Mouse (Mus musculus): ENCODE results near the gene Hpd. TPM values are rescaled to one million over a fixed set of nuclear protein-coding genes. Genes with fewer than 3 reads are reported as not detected.
A peak's percentile ranks its signal among the peaks of the same experiment; 100 is the strongest.

Hpd gene
- polyA plus RNA-seq, 1 experiment from 2014 or later: 638 TPM

DNA sequence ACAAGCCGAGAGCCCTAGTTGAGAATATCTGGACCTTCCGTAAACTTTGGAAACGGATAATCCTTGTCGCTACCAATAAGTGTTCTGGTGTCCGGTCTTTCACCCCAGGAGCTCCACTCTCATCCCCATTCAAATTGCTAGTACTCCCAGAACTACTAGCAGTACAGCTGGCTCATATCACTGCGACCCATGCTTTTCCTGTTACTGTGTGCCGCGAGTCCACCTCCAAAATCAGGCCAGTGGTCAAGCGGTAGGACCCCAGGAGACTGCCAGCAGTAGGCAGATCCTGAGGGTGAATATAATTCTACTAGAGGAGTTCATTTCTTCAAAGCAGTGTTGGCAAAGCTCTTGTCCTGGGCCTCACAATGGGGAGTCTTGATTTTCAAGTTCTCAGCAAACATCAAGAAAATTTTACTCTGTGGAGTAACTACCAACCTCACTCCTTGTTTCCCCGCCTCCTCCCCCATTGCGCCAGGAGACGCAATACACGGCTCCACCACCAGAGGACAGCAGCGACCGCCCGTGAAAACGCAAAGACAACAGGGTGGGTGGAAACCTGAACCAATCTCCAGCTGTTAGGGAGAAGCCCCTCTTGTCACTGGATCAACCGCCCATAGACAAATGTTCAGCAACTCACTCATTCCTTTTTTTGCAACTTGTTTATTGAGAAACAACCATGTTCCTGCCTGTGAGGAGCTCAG, 49.3 kb downstream of the Hpd start:
- Histone ChIP-seq H3K4me1 (ENCODE audit: insufficient read depth) (peaks cover 69% of the 10 kb centered on the region), H3K27ac (ENCODE audit: low read depth) (peak overlapping the region; percentile 7; the same call in 1 of the 2 replicates), H3K9me3 (ENCODE audit: low read length) (no peaks in the 10 kb centered on the region), H3K36me3 (replicated peaks; ENCODE audit: insufficient read depth, low read length) (peaks cover 14% of the 10 kb centered on the region), H3K4me3 (ENCODE audit: low read depth, low read length) (no peak overlapping the region), H3K9ac (replicated peaks) (no peak overlapping the region), H3K4me2 (ENCODE audit: low read depth, low read length) (peak overlapping the region; percentile 84), H3K27me3 (ENCODE audit: insufficient read depth, low read length) (no peaks in the 10 kb centered on the region)
- TF ChIP-seq EP300 (IDR thresholded peaks at IDR 0.05; ENCODE audit: low read depth): 0 out of 2 replicates have a peak, but pooled peaks have one; percentile 6
- TF ChIP-seq CTCF (IDR thresholded peaks at IDR 0.05; ENCODE audit: low read depth): peak; percentile 99
- peak; percentile 92 for DNase-seq
- 19% methylated on average over 18 of the region's 18 CpGs for WGBS (ENCODE audit: insufficient replicate concordance)
- ATAC-seq: no peak

DNA sequence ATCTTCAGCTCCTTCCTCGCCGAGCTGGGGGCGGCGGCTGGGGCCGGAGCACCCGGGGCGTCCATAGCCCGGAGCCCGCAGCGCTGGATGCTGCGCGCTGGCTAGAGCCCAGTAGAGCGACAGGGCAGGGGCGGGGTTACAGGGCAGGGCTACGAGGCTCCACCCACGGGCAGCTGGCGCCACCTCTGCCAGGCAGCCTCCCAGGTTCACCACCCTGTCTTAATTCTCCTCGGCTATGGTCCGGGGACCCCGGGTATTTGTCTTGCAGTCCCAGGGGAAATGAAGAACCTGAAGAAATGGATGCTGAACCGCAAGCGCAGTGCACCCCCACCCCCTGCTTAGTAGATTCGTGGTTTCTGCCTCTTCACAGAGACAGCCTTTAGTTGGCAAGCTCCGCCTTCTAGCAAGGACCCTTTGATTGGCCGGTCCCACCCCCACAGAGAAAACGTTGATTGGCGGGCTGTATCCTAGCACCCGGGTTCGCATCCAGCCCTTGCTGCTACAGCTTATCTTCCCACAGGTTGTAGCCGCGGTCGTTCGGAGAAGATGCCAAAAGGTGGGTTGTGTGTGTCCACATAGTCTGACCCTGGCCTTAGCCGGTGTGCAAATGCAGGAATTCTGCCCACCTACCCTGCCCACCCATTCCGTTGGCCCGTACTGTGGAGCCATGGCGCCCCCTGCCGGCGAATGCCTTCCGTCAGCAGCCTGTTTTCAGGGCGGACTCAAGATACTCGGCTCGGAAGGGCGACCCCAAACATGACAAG, 50.0 kb downstream of the Hpd start, which contains the start of gene Rhof:
Rhof (minus strand) TSS at position 385 of the 764 bp plus-strand sequence.
- peak within 1 kb of the TSS; percentile 55 for H3K9ac ChIP-seq (replicated peaks)
- H3K4me1 ChIP-seq (ENCODE audit: insufficient read depth): peaks cover 63% of the 10 kb centered on the region
- H3K4me2 ChIP-seq (ENCODE audit: low read depth, low read length): peak within 1 kb of the TSS; percentile 84
- H3K9me3 ChIP-seq (ENCODE audit: low read length): no peaks in the 10 kb centered on the region
- no peak for TF ChIP-seq EP300 (IDR thresholded peaks at IDR 0.05; ENCODE audit: low read depth)
- TF ChIP-seq CTCF (IDR thresholded peaks at IDR 0.05; ENCODE audit: low read depth): peak; percentile 99
- H3K4me3 ChIP-seq (ENCODE audit: low read depth, low read length): peak within 1 kb of the TSS; percentile 52
- DNase-seq (peak; percentile 92), ATAC-seq (peak; percentile 72)
- WGBS (ENCODE audit: insufficient replicate concordance): 2% methylated on average over 44 of the region's 44 CpGs
- H3K27ac ChIP-seq (ENCODE audit: low read depth): peak within 1 kb of the TSS; percentile 7; the same call in 1 of the 2 replicates
- peaks cover 14% of the 10 kb centered on the region for H3K36me3 ChIP-seq (replicated peaks; ENCODE audit: insufficient read depth, low read length)
- no peaks in the 10 kb centered on the region for H3K27me3 ChIP-seq (ENCODE audit: insufficient read depth, low read length)

DNA sequence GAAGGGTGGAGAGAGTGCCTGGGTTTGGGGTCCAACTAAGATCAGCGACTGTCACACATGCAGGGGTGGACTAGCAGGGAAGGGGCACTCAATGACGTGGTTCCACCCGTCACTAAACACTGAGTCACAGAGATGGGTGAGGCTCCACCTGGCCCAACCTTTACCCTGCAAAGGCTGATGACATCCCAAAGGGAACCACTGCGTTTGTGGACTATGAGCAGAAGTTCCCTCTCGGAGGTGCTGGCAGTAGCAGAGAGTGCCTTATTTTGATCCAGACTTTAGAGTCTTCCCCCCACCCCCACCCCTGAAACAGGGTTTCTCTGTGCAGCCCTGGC, 51.7 kb downstream of the Hpd start:
- Histone ChIP-seq H3K4me2 (ENCODE audit: low read depth, low read length) (no peak overlapping the region), H3K27me3 (ENCODE audit: insufficient read depth, low read length) (no peaks in the 10 kb centered on the region), H3K9ac (replicated peaks) (no peak overlapping the region), H3K9me3 (ENCODE audit: low read length) (no peaks in the 10 kb centered on the region), H3K4me1 (ENCODE audit: insufficient read depth) (peaks cover 51% of the 10 kb centered on the region), H3K4me3 (ENCODE audit: low read depth, low read length) (no peak overlapping the region), H3K36me3 (replicated peaks; ENCODE audit: insufficient read depth, low read length) (peaks cover 14% of the 10 kb centered on the region; the same call in 1 of the 2 replicates), H3K27ac (ENCODE audit: low read depth) (no peak overlapping the region)
- ATAC-seq (no peak), DNase-seq (no peak)
- TF ChIP-seq CTCF (IDR thresholded peaks at IDR 0.05; ENCODE audit: low read depth) (no peak), EP300 (IDR thresholded peaks at IDR 0.05; ENCODE audit: low read depth) (no peak)
- WGBS (ENCODE audit: insufficient replicate concordance): 66% methylated on average over 5 of the region's 5 CpGs

DNA sequence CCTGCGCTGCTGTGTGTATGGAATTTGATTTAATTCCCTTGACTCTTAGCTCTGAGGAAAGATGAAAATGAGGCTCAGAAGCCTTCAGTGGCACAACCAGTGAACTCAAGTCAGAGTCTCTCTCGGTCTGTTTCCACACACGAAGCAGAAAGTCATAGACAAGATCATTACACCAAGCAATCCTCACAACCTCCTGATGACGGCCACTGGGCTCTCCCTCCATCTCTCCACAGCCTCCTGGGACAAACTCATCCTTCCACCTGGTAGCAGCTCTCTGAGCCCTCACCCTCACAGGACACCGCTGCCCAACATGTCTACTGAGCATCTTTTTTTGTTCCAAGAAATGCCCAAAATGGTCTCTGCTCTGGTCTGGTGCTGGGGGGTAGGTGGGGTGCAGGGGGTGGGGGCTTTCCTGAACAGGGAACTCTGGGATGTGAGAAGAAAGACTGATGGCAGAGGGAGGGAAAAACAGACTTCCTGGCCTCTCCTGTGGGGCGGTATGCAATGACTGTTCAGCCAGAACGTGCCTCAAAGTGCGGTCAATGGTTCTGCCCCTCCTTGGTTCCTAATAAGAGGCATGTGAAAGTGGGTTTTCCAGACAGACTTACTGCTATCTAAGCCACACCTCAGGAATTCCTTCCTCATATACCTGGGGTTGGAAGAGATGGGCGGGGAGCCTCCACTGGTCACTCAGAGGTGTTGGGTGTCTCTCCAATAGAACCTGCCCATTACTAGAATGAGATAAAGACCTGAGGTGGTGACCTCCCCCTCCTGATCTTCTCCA, 52.3 kb downstream of the Hpd start:
- no peak overlapping the region for H3K9ac ChIP-seq (replicated peaks)
- no peak overlapping the region for H3K4me3 ChIP-seq (ENCODE audit: low read depth, low read length)
- TF ChIP-seq EP300 (IDR thresholded peaks at IDR 0.05; ENCODE audit: low read depth) (no peak), CTCF (IDR thresholded peaks at IDR 0.05; ENCODE audit: low read depth) (no peak)
- ATAC-seq (no peak), DNase-seq (no peak)
- no peaks in the 10 kb centered on the region for H3K27me3 ChIP-seq (ENCODE audit: insufficient read depth, low read length)
- H3K4me2 ChIP-seq (ENCODE audit: low read depth, low read length): no peak overlapping the region
- H3K27ac ChIP-seq (ENCODE audit: low read depth): no peak overlapping the region
- WGBS (ENCODE audit: insufficient replicate concordance): 83% methylated on average over 9 of the region's 9 CpGs
- peaks cover 14% of the 10 kb centered on the region; the same call in 1 of the 2 replicates for H3K36me3 ChIP-seq (replicated peaks; ENCODE audit: insufficient read depth, low read length)
- H3K9me3 ChIP-seq (ENCODE audit: low read length): no peaks in the 10 kb centered on the region
- H3K4me1 ChIP-seq (ENCODE audit: insufficient read depth): peaks cover 50% of the 10 kb centered on the region

DNA sequence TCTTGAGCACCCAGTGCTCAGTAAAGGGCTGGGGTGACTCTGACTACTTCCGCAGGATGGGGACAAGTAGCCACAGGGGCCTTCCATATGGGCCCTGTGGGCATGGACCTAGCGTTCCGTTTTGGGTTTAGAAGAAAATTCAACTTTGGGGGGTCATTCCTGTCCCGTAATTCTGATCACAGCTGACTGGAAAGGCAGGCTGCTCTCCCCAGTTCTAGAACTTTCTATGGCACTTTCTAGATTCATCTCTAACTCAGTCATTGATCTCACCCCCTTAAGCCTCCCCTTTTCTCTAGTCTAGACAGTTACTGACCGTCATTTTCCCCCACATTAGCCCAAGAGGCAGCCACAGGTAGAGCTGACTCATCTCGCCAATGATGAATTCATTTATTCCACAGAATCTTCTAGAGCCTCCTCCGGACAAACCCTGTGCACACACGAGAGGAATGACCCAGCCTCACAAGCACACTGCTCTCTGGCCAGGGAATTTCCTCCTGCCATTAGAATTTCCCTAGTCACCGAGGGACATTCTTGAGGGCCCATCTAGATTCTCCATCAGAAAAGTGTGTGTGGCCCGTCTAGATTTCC, 53.3 kb downstream of the Hpd start:
- Histone ChIP-seq H3K27ac (ENCODE audit: low read depth) (peak overlapping the region; percentile 88), H3K4me1 (ENCODE audit: insufficient read depth) (peaks cover 43% of the 10 kb centered on the region), H3K4me2 (ENCODE audit: low read depth, low read length) (peak overlapping the region; percentile 55), H3K36me3 (replicated peaks; ENCODE audit: insufficient read depth, low read length) (peaks cover 8% of the 10 kb centered on the region; the same call in 1 of the 2 replicates), H3K4me3 (ENCODE audit: low read depth, low read length) (no peak overlapping the region), H3K27me3 (ENCODE audit: insufficient read depth, low read length) (no peaks in the 10 kb centered on the region), H3K9ac (replicated peaks) (no peak overlapping the region), H3K9me3 (ENCODE audit: low read length) (no peaks in the 10 kb centered on the region)
- no peak for DNase-seq
- TF ChIP-seq EP300 (IDR thresholded peaks at IDR 0.05; ENCODE audit: low read depth) (no peak), CTCF (IDR thresholded peaks at IDR 0.05; ENCODE audit: low read depth) (no peak)
- no peak for ATAC-seq
- WGBS (ENCODE audit: insufficient replicate concordance): 49% methylated on average over 10 of the region's 10 CpGs
